Mouse (Mus musculus): Measurements from ENCODE around the gene Gm20594.
A peak's percentile ranks its signal among the peaks of the same experiment; 100 is the strongest.

Gene Gm20594

GRCm38 (mm10) chr6:79817616-79818015 is at the start of gene Gm20594:
Gm20594 (plus strand) TSS chr6:79817916.
- no peak for DNase-seq (ENCODE audit: inconsistent ontology term)

DNA sequence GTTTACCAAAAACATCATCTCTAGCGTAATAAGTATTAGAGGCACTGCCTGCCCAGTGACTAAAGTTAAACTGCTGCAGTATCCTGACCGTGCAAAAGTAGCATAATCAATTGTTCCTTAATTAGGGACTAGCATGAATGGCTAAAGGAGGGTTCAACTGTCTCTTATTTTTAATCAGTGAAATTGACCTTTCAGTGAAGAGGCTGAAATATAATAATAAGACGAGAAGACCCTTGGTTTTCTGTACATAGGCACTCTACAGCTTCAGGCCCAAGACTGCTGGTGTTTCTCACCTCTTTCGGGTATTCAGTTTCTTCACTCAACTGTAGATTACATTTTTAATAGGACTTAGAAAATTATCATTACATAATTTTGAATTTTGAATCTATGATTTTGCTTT is 398 bp downstream of the Gm20594 start:
- DNase-seq (ENCODE audit: inconsistent ontology term), result peak; percentile 3

GRCm38 (mm10) chr6:79833845-79834244 is 16.1 kb downstream of the Gm20594 start:
- DNase-seq (ENCODE audit: inconsistent ontology term), result no peak

DNA sequence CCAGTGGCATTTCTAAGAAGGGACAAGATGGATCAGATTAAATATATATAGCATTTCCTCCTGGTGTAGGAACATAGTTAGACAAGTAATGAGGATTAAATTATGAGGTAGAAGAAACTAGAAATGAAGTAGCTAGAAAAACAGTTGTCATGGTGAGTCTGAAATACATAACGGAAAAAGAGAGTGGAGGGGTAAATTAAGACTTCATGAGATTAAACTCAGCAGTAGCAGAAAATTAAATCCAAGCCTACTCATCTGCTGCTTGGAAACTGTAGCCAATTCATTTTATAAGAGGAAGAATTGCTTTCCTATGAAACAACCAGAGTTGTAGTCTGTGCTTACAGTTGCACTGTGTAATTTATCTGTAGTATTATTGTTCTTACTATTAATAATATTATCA is 29.1 kb downstream of the Gm20594 start:
- DNase-seq (ENCODE audit: inconsistent ontology term), result no peak
